Mouse (Mus musculus) embryonic stem cell, embryonic (primary cell): ENCODE data around the gene Zfp683.

Experiments used
- CTCF ChIA-PET, 4 experiments: fragments of 300-600 bp in 2 of 4; fragments of 350-600 bp in 2 of 4; sonication (Branson Sonifier 250); formaldehyde crosslinking; loops; one replicate each; lab custom pipeline; 2022; ENCODE audit warnings: inconsistent platforms in 2 of 4; lab: Charles Lee
- POLR2A ChIA-PET, 4 experiments: fragments of 300-600 bp in 2 of 4; fragments of 350-600 bp in 2 of 4; sonication (Branson Sonifier 250); formaldehyde crosslinking; loops; one replicate each; lab custom pipeline; 2022; ENCODE audit warnings: antibody characterized with exemption in 4 of 4, inconsistent platforms in 1 of 4; lab: Charles Lee

The Zfp683 gene

DNA sequence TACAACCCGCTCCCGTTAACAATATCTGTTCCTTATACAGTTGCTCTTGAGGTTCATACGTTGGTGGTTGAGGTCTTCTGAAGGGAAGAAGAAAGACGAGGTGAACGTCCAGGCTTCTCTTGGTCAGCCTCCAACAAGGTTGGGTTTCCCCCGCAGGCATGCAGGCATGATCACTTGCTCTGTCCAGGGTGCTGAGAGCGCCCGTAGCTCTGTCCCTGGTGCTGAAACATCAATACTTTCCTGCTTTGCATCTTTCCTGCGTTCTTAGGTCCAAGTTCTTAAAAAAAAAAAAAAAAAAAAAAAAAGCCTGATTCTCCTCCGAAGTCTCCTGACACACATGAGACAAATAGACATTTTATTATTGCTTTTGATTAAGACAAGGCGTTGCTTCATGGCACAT is 33.0 kb upstream of the Zfp683 start:
- CTCF ChIA-PET = interaction anchor here (0.5 to 2.4 kb wide), 11 partner anchors 13 to 598 kb away, joined by 3 to 16 read pairs (median 3); no protein-coding TSS in a partner anchor
- POLR2A ChIA-PET = interaction anchor here in 3 of 4 experiments (0.6 to 2.1 kb wide), 18 partner anchors 8 to 142 kb away, joined by 3 to 12 read pairs (median 4); partner anchors contain the start of genes Dhdds (in 1 of the 3) and Hmgn2 (in 1 of the 3)

DNA sequence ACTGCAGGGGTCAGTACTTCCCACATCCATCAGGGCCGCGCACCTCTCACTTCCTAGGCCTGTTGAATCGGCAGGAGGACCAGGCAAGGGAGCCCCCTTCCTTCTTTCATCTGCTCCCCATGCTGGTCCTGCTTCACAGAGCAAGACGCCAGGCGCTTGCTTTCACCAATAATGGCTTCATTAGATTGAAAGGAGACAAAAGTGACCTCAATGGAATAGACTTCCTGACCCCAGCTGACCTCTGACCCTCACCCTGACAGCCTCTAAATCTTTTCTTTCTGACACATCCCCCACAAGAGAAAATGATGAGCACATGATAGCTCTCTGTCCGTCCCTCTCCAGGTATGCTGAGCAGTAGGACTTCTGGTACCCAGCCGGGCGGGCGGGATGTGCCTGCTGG is 27.8 kb upstream of the Zfp683 start:
- CTCF ChIA-PET = interaction anchor here in 3 of 4 experiments (0.5 to 4.2 kb wide), 4 partner anchors 10 to 18 kb away, joined by 3 to 24 read pairs (median 4); no protein-coding TSS in a partner anchor
- POLR2A ChIA-PET = interaction anchor here in 1 of 4 experiments (0.5 kb wide), 1 partner anchor 32 kb away, joined by 4 read pairs; no protein-coding TSS in a partner anchor

DNA sequence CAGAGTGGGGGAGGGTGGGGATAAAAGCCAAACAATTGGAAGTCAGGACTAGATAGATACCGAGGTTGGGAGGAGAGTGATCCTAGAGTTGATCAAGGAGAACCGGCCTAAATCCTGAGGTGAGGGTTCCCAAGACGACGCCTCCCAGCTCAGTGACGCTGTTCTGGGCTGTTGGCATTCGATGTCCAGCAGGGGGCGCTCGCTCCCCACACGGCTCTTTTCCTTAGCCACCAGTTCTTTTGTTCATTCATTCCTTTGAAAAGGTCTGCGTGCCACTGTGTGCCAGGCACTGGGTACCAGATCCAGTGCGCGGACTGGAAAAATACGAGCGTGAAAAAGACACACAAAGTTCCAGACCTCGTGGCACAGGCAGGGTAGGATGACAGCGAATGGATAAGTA is 17.7 kb upstream of the Zfp683 start:
- ChIA-PET CTCF (interaction anchor here (0.5 to 3.6 kb wide), 108 partner anchors 9 to 921 kb away, joined by 3 to 36 read pairs (median 5); partner anchors contain the start of genes Crybg2 (in 3 of the 4), Sh3bgrl3 (in 2 of the 4), Cd52 (in 1 of the 4) and Cep85 (in 1 of the 4)), POLR2A (interaction anchor here (0.5 to 2.1 kb wide), 32 partner anchors 16 to 1781 kb away, joined by 3 to 7 read pairs (median 3); partner anchors contain the start of gene Cd52 (in 1 of the 4))

DNA sequence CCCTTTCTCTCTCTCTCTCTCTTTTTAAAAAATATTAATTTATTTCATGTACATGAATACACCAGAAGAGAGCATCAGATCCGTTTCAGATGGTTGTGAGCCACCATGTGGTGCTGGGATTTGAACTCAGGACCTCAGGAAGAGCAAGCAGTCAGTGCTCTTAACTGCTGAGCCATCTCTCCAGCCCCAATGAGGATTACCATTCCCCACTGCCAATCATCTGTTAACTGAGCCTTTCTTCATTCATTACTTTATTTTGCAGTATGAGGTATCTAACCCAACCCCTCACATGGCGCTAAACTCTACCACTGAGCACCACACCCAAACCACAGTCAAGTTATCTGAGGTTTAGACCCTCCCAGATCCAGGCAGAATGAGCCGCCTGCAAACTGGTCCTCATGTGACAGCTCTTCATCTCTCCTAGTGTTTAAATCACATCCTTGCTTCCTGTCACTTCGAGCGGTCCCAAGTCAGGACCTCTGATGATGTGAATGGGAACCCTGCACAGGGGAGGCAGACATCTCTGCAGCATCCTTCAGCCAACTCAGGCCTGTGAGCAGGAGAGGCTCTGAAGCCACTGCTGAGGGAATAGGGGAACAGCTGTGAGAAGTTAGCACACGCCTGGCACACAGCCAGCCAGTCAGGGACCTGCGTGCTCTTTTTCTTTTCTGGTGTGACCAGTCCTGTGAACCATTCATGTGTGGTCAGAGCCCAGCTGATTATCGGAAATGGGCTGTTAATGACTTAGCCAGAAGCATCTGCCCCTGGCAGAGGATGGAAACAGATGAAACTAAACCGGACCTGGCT is 12.1 kb upstream of the Zfp683 start:
- POLR2A ChIA-PET = interaction anchor here in 2 of 4 experiments (0.5 to 1.1 kb wide), 8 partner anchors 13 to 1276 kb away, joined by 3 to 4 read pairs (median 3); no protein-coding TSS in a partner anchor
- CTCF ChIA-PET = interaction anchor here in 2 of 4 experiments (1.0 to 1.1 kb wide), 2 partner anchors 29 to 34 kb away, joined by 4 to 5 read pairs; no protein-coding TSS in a partner anchor

DNA sequence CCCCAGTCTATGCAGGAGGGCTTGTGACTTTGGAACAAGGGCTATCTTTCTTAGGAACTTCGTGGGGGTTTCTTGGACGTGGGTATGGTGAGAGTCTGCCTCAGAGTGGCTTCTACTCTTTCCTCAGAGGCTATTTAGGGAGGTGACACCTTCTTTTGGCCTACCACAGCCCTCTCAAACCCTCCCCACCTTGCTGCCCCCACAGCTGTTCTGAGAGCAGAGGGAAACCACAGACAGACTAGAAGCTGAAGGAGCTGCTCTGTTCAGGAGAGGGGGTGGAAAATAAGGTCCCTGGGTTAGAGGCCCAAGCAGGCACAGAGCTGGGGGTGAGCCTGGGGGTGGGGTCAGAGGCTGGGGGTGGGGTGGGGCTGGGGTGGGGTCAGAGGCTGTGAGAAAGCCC is 10.6 kb upstream of the Zfp683 start:
- POLR2A ChIA-PET = interaction anchor here in 1 of 4 experiments (0.6 kb wide), 2 partner anchors 9 to 67 kb away, joined by 3 read pairs; no protein-coding TSS in a partner anchor
- CTCF ChIA-PET = interaction anchor here in 2 of 4 experiments (0.5 to 0.9 kb wide), 4 partner anchors 75 to 313 kb away, joined by 3 to 4 read pairs (median 4); partner anchors contain the start of gene Hmgn2 (in 1 of the 2)

DNA sequence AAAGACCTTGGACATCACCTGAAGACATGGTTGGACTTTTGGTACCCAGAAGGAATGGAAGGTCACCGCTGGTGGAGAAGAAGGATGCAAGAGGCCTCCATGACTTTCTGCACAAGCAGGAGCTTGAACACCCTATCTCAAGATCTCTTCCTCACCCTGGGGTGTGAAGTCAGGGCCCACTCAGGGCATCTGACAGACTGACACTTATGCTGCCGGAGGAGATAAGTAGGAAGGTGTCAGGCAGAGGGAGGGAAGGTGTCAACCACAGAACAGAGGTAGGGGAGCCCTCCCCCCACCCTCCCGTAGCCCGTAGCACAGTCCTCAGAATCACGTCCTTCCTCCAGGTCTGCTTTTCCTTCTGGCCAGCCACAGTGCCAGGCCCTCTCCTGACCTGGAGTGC is 6.0 kb upstream of the Zfp683 start:
- CTCF ChIA-PET = interaction anchor here (0.6 to 2.5 kb wide), 13 partner anchors 8 to 1931 kb away, joined by 3 to 17 read pairs (median 4); partner anchors contain the start of gene Crybg2 (in 1 of the 4)
- POLR2A ChIA-PET = interaction anchor here in 1 of 4 experiments (1.1 to 1.2 kb wide), 3 partner anchors 8 to 26 kb away, joined by 3 to 6 read pairs (median 3); partner anchors contain the start of gene Crybg2

DNA sequence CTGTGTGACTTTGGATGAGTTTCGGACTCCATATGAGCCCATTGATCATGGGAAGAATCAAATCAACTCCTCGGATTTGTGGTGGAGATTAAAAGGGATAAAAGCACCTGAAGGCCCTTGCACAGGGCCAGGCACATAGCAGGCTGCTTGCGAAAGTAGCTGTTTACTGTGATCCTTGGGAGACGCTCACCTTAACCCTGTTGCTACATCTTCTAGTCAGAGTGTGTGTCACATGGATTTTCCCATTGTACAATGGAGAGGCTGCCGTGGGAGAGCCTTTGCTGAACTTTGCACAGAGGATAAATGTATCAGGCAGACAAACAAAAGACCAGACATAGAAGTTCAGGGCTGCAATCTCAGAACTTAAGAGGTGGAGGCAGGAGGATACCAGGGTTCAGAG is 1.7 kb upstream of the Zfp683 start:
- ChIA-PET POLR2A (no interaction called here), CTCF (interaction anchor here in 2 of 4 experiments (1.3 to 2.0 kb wide), 3 partner anchors 16 kb away, joined by 5 to 7 read pairs (median 6); no protein-coding TSS in a partner anchor)

DNA sequence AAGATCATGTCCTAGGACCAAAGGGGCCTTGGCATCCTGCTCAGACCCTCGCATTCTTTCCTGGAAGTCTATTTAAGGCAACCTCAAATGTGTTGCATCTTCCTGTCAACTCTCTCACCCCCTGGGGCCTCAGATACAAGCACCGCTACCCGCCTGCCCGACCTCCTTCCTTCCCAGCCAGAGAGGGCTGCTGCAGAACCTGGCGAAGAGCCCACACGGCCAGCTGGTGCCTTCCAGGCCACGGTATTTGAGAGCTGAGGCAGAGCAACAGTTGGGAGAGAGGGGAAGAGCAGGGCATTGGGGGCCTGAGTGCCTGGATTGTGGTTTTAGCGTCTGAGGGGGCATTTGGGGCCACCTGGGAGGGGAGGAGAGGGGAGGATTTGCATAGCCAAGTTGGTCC is 1.1 kb upstream of the Zfp683 start:
- CTCF ChIA-PET = interaction anchor here in 2 of 4 experiments (1.3 to 1.8 kb wide), 2 partner anchors 17 kb away, joined by 5 to 6 read pairs; no protein-coding TSS in a partner anchor
- POLR2A ChIA-PET = no interaction called here

DNA sequence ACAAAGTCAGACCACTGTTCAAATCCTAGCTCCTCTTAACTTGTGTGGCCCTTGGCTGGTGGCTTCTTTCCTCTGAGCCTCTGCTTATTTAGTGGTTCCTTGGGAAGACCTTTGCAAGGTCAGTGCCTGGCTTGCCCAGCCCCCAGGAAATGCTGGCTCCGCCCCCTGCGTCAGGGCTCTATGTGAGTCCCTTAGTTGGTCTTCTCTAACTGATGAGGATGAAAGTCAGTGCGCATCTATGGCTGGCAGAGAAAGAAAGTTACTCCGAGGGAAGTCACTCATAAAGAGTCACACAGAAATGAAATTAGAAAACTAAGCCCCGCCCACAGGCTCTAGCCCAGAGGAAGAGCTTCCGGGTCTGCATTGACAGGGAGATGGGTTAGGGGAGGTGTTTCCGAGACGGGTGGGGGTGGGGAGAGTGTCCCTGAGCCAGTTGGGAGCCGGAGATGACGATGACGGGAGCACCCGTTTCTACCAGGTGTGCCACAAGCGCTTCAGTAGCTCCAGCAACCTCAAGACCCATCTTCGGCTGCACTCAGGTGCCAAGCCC is 4.6 kb downstream of the Zfp683 start:
- POLR2A ChIA-PET = interaction anchor here in 3 of 4 experiments (0.6 to 3.1 kb wide), 29 partner anchors 8 to 238 kb away, joined by 3 to 25 read pairs (median 4); partner anchors contain the start of genes Cd52 (in 1 of the 3), E130218I03Rik (in 1 of the 3) and Sh3bgrl3 (in 1 of the 3)
- CTCF ChIA-PET = interaction anchor here (0.6 to 2.6 kb wide), 13 partner anchors 9 to 148 kb away, joined by 3 to 12 read pairs (median 5); partner anchors contain the start of gene Cep85 (in 1 of the 4)

DNA sequence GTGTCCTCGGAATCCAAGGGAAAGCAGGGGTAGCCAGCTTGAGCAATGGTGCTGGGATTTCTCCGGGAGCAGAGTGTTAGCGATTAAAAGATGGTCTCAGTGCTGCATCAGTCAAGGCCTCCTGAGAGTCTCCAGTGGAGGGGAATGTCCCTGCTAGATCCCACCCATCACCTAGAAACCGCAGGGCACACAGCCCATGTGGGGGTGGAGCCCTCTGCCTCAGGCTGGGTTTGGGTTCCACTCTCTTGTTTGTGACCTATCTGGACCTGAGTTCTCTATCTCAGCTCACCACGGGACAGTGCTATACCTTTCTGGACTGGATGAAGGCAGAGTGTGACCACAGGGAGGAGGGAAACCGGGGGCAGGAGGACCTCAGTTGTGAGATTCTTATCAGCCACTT is 5.3 kb downstream of the Zfp683 start:
- ChIA-PET POLR2A (interaction anchor here in 3 of 4 experiments (0.8 to 3.1 kb wide), 19 partner anchors 9 to 160 kb away, joined by 3 to 25 read pairs (median 4); no protein-coding TSS in a partner anchor), CTCF (interaction anchor here in 3 of 4 experiments (0.6 to 2.6 kb wide), 8 partner anchors 9 to 128 kb away, joined by 3 to 12 read pairs (median 8); partner anchors contain the start of gene Cep85 (in 1 of the 3))

DNA sequence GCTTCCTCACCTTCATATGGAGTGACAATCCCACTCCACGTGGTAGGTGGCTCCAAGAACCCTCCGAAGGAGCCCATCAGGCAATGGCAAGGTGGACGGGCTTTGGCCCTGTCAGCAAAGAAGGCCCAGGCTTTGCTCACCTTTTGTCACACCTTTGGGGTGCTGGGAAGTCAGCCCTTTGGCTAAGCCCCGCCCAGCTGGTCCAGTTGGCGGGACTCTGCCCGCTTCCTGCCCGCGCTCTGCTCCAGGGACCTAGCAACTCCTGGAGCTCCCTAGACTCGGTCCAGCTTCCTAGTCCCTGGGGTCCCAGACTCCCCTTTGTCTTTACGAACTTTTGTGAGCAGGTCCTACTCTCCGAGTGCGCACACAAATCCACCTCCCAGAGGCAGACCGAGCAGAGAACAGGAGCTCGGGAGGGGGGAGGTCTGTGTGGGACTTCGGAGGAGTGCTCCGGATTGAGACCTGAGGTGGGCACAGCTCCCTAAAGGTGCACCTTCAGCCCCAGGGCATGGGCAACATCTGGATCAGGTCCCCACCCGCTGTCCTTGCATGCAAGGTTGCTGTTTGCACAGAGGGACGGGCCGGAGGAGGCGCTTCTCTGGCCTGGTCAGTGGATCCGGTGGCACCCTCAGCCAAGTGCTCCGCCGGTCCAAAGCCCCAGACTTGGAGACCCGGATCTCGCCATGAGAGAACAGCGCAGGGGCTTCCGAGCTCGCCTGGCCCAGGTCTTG is 6.7 kb downstream of the Zfp683 start, which contains the start of gene Crybg2:
Gene Crybg2, plus strand, starts transcription at position 681 of the 731 bp plus-strand sequence.
- ChIA-PET CTCF (interaction anchor here in 3 of 4 experiments (0.7 to 1.4 kb wide), 5 partner anchors 13 to 25 kb away, joined by 3 to 6 read pairs (median 5); no protein-coding TSS in a partner anchor), POLR2A (interaction anchor here in 2 of 4 experiments (0.7 to 3.4 kb wide), 15 partner anchors 8 to 245 kb away, joined by 3 to 29 read pairs (median 4); partner anchors contain the start of genes Cep85 (in 1 of the 2) and Sh3bgrl3 (in 1 of the 2))

DNA sequence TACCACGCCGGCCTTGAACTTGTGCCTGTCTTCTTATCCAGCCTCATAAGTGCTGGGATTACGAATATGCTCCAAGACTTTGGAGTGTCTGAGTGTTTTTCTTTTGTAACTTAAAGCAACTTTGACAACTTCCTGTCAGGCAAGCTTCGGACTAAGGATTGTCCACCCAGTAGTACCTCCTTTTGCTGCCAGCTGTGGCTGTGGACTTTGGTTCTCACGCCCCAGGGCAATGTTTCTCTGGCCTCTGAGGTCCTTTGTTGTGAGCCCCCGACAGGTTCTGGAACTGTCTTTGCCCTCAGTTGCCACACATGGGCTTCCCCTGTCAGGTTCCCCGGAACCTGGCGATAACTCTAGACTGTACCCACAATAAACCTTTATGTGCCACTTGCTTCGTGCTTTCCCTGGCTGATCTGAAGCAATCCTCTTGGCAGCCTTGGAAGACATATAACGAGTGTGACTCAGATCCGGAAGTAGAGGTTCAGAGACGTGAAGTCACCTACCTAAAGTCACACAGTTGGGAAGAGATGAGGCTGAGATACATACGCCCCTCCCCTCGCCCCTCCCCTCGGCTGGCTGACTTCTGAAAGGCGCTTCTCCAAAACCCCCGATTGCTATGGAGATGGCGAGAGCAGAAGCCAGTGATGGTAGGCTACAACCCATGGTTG is 7.7 kb downstream of the Zfp683 start:
- CTCF ChIA-PET = interaction anchor here in 3 of 4 experiments (0.6 to 1.4 kb wide), 6 partner anchors 25 to 781 kb away, joined by 3 to 6 read pairs (median 3); no protein-coding TSS in a partner anchor
- POLR2A ChIA-PET = interaction anchor here in 3 of 4 experiments (0.5 to 3.4 kb wide), 18 partner anchors 7 to 246 kb away, joined by 3 to 29 read pairs (median 3); partner anchors contain the start of gene Cep85 (in 1 of the 3)

DNA sequence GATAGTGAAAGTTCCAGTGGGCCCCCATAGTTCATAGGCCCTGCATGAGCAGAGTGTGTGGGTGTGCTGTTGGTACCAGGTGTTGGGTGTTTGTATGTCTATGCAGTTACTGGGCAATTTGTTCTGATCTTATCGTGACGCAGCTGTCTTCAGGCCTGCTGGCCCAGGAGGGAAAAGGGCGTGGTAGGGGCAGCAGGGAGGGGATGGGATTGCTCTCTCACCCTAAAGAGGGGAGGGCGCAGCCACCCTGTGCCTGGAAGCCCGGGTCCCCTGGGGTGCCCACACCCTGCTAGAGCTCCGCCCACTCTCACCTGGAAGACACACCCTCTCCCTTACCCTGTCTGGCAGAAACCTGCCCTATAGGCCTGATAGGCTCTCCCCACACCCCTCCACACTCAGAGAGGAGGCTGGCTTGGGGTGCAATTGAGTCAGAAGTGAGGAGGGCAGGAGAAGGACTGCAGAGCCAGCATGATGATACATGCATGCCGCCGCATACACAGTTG is 8.4 kb downstream of the Zfp683 start:
- ChIA-PET POLR2A (interaction anchor here in 2 of 4 experiments (0.5 to 3.4 kb wide), 14 partner anchors 12 to 164 kb away, joined by 3 to 29 read pairs (median 3); partner anchors contain the start of gene Dhdds (in 1 of the 2)), CTCF (interaction anchor here in 3 of 4 experiments (0.6 to 1.1 kb wide), 4 partner anchors 26 to 781 kb away, joined by 3 to 6 read pairs (median 3); no protein-coding TSS in a partner anchor)

DNA sequence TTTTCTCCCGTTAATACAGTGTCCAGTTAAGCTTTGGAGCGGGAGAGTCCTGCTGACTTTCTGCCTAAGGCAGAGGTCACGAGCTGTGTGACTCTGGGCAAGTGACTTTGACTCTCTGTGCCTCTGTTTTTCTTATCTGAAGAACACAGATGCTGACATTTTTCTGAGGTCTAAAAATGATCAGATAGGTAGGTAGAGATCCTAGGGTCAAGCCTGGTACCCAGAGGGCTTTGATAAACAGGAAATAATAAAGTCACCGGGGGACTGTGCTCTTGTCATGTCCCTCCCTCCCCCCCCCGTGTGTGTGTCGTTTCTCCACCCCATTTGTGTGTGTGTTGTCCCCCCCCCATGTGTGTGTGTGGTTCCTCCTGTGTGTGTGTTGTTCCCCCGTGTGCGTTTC is 8.9 kb downstream of the Zfp683 start:
- ChIA-PET CTCF (interaction anchor here in 2 of 4 experiments (1.0 to 1.1 kb wide), 2 partner anchors 27 kb away, joined by 3 to 5 read pairs; no protein-coding TSS in a partner anchor), POLR2A (interaction anchor here in 2 of 4 experiments (0.5 to 3.4 kb wide), 11 partner anchors 12 to 164 kb away, joined by 3 to 29 read pairs (median 3); partner anchors contain the start of gene Dhdds (in 1 of the 2))

DNA sequence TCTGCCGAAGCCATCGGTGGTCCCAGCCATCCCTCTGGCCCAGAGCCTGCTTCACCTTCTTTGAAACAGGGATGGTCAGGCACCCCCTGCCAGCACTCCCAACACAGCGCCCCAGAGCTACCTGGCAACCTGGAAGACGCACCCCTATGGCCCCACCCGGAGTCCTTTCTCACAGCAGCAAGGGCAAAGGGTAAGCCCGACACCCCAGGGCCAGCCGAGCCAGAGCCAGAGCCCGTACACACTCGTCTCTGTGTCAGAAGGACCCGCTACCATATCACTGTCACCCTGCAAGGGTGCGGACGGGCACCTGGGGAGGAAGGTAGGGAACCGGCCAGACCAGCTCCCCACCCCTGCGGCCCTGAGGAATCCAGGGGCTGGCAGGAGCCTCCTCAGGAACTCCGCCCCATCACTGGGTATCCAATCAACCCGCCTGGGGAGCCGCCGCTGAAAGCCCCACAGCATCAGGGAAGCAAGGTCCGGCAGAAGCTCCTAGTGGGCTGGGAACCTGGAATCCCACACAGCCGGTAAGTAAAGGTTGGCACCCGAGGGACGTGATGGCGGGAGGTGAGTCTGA is 11.9 kb downstream of the Zfp683 start:
- CTCF ChIA-PET = interaction anchor here in 2 of 4 experiments (0.6 to 1.8 kb wide), 5 partner anchors 13 to 134 kb away, joined by 3 to 5 read pairs (median 4); no protein-coding TSS in a partner anchor
- POLR2A ChIA-PET = interaction anchor here in 2 of 4 experiments (0.8 to 7.6 kb wide), 9 partner anchors 9 to 205 kb away, joined by 3 to 112 read pairs (median 6); no protein-coding TSS in a partner anchor
